Mouse (Mus musculus): Measurements from ENCODE around the gene Ccser1. TPM values are rescaled to one million over a fixed set of nuclear protein-coding genes. Genes with fewer than 3 reads are reported as not detected.

The Ccser1 gene
- polyA plus RNA-seq, 1 experiment from 2014 or later: 5.0 TPM

DNA sequence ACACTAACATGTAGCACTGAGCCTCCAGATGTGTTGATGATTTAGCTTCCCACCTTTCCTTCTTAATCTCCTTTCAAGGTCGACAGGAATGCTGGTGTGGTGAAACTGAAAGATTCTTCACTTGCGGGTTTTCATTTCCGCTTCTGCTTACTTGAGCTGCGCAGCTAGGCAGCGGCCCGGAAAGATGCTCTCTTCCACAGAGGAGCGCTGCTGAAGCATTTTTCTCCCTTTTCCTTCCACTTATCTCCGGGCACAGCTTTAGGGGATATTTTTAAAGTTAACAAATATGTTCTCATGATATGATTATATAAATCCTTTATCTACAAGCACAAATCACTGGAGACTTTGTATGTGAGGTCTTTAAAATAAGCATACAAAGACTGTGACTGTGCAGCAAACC, 587.0 kb downstream of the Ccser1 start:
- Histone ChIP-seq H3K4me2 (replicated peaks) (no peak overlapping the region), H3K9me3 (no peaks in the 10 kb centered on the region), H3K4me3 (no peak overlapping the region), H3K9ac (no peak overlapping the region), H3K27me3 (no peaks in the 10 kb centered on the region), H3K27ac (no peak overlapping the region), H3K36me3 (no peaks in the 10 kb centered on the region), H3K4me1 (no peaks in the 10 kb centered on the region)
- ATAC-seq (ENCODE audit: insufficient number of reproducible peaks, insufficient read depth, low FRiP score, low TSS enrichment): no peak
- WGBS: 78% methylated on average over 8 of the region's 8 CpGs

DNA sequence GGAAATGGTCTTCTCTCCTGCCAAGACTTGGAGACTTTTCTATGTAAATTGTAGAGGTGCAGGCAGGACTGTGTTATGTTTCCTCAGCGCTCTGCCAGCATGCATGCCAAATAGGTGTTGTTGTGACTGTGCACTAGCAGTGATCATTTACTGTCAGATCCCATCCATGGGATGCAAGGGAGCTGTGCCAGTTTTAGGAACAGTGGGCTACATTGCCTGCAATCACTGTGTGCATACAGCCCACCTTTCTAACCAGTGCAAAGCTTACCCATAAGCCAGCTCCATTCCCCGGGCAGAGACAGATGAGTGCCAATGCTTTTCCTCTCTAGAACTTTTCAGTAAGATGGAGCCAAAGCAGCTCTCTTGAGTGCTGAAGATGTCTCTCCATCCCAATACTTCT, 606.6 kb downstream of the Ccser1 start:
- Histone ChIP-seq H3K4me3 (no peak overlapping the region), H3K36me3 (no peaks in the 10 kb centered on the region), H3K9ac (no peak overlapping the region), H3K4me1 (no peaks in the 10 kb centered on the region), H3K27ac (no peak overlapping the region), H3K4me2 (replicated peaks) (no peak overlapping the region), H3K9me3 (no peaks in the 10 kb centered on the region), H3K27me3 (no peaks in the 10 kb centered on the region)
- 85% methylated on average over 2 of the region's 2 CpGs for WGBS
- ATAC-seq (ENCODE audit: insufficient number of reproducible peaks, insufficient read depth, low FRiP score, low TSS enrichment): no peak

DNA sequence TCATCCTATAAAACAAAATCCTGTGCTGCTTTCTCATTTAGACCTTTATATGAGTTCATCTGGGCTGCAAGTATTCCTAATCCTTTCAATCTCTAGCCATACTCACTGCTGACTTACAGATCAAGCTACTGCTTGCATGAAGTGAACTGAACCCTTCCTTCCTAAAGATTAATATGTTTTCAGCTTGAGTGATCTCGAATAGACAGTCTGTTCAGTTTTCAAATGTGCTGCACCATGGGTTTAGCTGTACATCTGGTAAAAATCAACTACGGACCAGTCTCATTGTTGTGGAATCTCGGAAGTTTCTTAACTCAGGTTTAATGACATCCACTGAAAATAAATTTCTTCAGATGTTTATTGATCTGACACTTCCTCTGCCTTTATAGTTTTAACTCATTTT, 620.8 kb downstream of the Ccser1 start:
- H3K4me1 ChIP-seq: no peaks in the 10 kb centered on the region
- H3K9me3 ChIP-seq: no peaks in the 10 kb centered on the region
- no peaks in the 10 kb centered on the region for H3K27me3 ChIP-seq
- no peak overlapping the region for H3K4me2 ChIP-seq (replicated peaks)
- H3K4me3 ChIP-seq: no peak overlapping the region
- ATAC-seq (ENCODE audit: insufficient number of reproducible peaks, insufficient read depth, low FRiP score, low TSS enrichment): no peak
- H3K9ac ChIP-seq: no peak overlapping the region
- WGBS: 32% methylated on average over 3 of the region's 3 CpGs
- no peak overlapping the region for H3K27ac ChIP-seq
- H3K36me3 ChIP-seq: no peaks in the 10 kb centered on the region

DNA sequence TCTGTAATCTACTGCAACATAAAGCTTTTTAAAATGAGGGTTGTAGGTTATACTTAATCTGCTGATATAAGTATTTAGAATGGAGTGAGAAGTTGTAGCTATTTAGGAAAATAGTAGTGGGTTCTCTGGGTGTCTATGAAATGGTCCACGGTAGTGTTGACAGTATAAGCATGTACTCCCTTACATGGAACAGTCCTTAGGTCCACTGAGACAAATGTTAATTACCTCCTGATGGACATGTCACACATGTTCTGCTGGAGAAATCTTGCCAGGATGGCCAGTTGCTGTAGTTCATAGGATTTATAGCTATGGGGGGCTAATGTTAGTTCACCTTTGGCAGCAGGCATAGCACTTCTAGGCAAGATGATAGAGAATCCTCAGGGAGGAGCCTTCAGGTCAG, 625.4 kb downstream of the Ccser1 start:
- Histone ChIP-seq H3K27ac (no peak overlapping the region), H3K36me3 (no peaks in the 10 kb centered on the region), H3K27me3 (no peaks in the 10 kb centered on the region), H3K9ac (no peak overlapping the region), H3K4me1 (no peaks in the 10 kb centered on the region), H3K4me3 (no peak overlapping the region), H3K9me3 (no peaks in the 10 kb centered on the region), H3K4me2 (replicated peaks) (no peak overlapping the region)
- no peak for ATAC-seq (ENCODE audit: insufficient number of reproducible peaks, insufficient read depth, low FRiP score, low TSS enrichment)
- WGBS: 82% methylated on average over 1 of the region's 1 CpGs

DNA sequence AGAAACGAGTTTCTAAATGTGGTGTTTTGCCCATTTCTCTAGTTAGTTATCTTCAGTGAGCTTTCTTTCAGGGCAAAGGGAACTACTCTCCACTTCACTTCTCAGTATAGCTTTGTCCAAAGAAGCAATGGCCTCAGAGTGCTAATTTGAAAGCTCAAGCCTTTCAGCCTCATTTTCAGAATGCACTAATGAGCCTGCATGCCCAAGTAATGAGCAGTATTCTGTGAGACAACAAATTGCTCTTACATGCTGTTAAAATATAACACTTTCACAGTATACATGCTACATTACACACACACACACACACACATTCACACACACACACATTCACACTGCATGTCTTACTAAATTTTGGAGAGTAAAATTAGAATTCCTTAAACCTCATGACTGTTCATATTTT, 637.6 kb downstream of the Ccser1 start:
- no peak for ATAC-seq (ENCODE audit: insufficient number of reproducible peaks, insufficient read depth, low FRiP score, low TSS enrichment)
- 70% methylated on average over 1 of the region's 1 CpGs for WGBS
- Histone ChIP-seq H3K4me2 (replicated peaks) (no peak overlapping the region), H3K27ac (no peak overlapping the region), H3K36me3 (no peaks in the 10 kb centered on the region), H3K4me3 (no peak overlapping the region), H3K9me3 (no peaks in the 10 kb centered on the region), H3K27me3 (no peaks in the 10 kb centered on the region), H3K9ac (no peak overlapping the region), H3K4me1 (no peaks in the 10 kb centered on the region)

DNA sequence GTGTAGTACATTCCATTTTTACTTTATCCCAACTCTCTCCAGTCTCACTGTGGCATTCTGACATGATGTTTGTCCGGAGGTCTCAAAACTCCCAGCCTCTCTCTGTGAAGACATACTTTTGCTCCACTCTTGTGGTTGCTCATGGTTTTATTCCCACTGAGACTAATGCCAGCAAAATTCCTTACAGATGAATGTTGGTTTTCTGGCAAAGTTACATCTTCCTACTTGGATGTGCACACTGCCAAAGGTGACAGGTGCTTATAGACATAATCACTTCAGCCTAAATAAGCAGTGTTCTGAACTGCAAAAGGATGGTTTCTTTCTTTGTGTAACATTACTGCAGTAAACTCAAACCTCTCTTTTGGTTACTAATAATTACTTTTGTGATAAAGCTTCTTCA, 696.2 kb downstream of the Ccser1 start:
- no peak overlapping the region for H3K4me3 ChIP-seq
- no peak overlapping the region for H3K4me2 ChIP-seq (replicated peaks)
- H3K27me3 ChIP-seq: no peaks in the 10 kb centered on the region
- H3K36me3 ChIP-seq: no peaks in the 10 kb centered on the region
- ATAC-seq (ENCODE audit: insufficient number of reproducible peaks, insufficient read depth, low FRiP score, low TSS enrichment): no peak
- WGBS: 75% methylated on average over 1 of the region's 1 CpGs
- no peaks in the 10 kb centered on the region for H3K9me3 ChIP-seq
- H3K27ac ChIP-seq: no peak overlapping the region
- no peak overlapping the region for H3K9ac ChIP-seq
- no peaks in the 10 kb centered on the region for H3K4me1 ChIP-seq

DNA sequence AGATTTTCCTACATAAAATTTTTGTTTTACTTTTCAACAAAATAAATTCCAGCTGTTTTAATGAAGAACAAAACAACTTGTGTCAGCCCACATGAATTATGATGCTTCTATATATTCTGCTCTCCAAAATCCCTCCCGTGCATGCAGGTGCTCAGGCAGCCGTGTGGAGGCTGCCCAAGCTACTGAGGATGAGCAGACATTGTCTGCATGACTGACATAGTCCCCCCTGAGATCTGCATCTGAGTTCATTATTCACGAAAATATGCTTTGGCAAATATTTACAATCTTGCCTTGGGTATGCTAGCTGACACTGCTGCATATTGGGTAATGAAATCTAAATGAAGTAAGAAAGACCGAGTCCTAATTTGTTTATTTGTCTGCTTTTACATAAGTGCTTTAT, 718.1 kb downstream of the Ccser1 start:
- Histone ChIP-seq H3K9me3 (no peaks in the 10 kb centered on the region), H3K4me2 (replicated peaks) (no peak overlapping the region), H3K9ac (no peak overlapping the region), H3K4me3 (no peak overlapping the region), H3K27me3 (no peaks in the 10 kb centered on the region), H3K36me3 (no peaks in the 10 kb centered on the region), H3K4me1 (no peaks in the 10 kb centered on the region), H3K27ac (no peak overlapping the region)
- WGBS: 66% methylated on average over 4 of the region's 4 CpGs
- ATAC-seq (ENCODE audit: insufficient number of reproducible peaks, insufficient read depth, low FRiP score, low TSS enrichment): no peak

DNA sequence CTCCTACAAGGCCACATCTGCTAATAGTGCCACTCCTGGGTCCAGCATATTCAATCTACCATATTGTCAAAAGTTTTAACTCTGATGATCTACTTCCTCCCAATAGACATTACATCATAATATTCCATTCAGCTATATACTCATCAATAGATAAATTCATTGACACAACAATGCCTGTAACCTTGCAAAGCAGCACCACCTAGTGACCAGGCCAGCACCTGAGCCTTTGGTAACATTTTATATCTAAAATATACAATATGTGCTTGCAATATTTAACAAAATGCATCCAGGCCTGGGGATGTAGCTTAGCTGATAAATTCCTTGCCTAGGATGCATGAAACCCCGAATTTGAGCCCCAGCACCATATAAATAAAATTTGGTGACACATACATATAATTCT, 722.6 kb downstream of the Ccser1 start:
- no peak overlapping the region for H3K4me3 ChIP-seq
- no peaks in the 10 kb centered on the region for H3K36me3 ChIP-seq
- ATAC-seq (ENCODE audit: insufficient number of reproducible peaks, insufficient read depth, low FRiP score, low TSS enrichment): no peak
- H3K27ac ChIP-seq: no peak overlapping the region
- H3K4me1 ChIP-seq: no peaks in the 10 kb centered on the region
- no peaks in the 10 kb centered on the region for H3K9me3 ChIP-seq
- WGBS: 15% methylated on average over 1 of the region's 1 CpGs
- no peak overlapping the region for H3K4me2 ChIP-seq (replicated peaks)
- H3K9ac ChIP-seq: no peak overlapping the region
- no peaks in the 10 kb centered on the region for H3K27me3 ChIP-seq

DNA sequence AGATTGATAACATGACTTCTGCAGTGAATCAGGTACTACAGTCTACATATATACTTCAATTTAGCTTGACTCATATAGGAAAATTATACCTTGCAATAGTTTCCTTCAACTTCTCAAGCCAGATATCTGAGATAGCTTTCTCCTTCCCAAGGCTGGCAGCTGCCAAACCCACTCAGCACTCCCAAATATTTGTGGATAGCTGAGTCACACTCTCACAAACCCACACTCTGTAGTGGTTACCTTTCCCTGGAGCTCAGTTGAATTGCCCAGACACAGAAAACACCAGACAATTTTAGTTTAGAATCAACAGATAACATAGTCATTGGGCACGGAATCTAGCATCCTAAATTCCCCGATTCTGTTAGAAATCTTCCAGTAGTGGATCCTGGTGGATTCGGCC, 732.8 kb downstream of the Ccser1 start:
- Histone ChIP-seq H3K36me3 (no peaks in the 10 kb centered on the region), H3K27me3 (no peaks in the 10 kb centered on the region), H3K4me1 (no peaks in the 10 kb centered on the region), H3K9me3 (no peaks in the 10 kb centered on the region), H3K4me2 (replicated peaks) (no peak overlapping the region), H3K9ac (no peak overlapping the region), H3K4me3 (no peak overlapping the region), H3K27ac (no peak overlapping the region)
- ATAC-seq (ENCODE audit: insufficient number of reproducible peaks, insufficient read depth, low FRiP score, low TSS enrichment): no peak
- 89% methylated on average over 3 of the region's 3 CpGs for WGBS

DNA sequence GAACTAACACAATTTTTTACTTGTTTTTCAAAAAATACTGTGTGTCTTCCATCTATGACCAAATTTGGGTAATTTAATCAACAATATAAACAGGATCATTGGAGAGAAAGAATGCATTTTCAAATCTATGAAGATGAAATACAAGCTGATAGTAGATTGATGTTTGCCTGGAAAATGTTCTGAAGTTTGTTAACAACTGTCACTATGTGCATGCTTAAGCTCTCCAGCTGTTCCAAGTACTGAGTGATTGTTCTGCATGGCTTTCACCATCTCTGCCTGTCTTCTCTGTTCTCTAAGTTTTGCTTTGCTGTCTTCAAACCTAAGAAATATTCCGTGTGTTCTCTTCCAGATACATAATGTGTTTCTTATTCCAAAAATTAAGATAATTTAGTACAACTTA, 751.5 kb downstream of the Ccser1 start:
- 78% methylated on average over 1 of the region's 1 CpGs for WGBS
- ATAC-seq (ENCODE audit: insufficient number of reproducible peaks, insufficient read depth, low FRiP score, low TSS enrichment): no peak
- no peaks in the 10 kb centered on the region for H3K9me3 ChIP-seq

DNA sequence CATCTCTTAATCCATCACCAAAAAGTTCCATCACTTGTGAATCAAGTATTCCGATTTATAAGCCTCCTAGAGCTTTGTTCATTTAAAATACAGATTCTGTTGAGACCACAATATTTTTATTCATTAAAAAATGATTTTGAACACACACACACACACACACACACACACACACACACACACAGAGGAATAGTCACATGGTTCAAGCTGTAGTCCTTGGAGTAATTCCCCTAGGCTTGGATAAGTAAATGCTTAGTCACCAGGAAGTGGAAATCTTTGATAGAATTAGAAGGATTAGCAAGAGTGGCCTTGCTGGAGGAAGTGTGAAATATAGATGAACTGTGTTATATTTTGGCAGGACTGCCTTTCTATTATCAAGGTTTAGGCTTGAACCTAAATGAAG, 756.5 kb downstream of the Ccser1 start:
- 90% methylated on average over 1 of the region's 1 CpGs for WGBS
- Histone ChIP-seq H3K9ac (no peak overlapping the region), H3K27ac (no peak overlapping the region), H3K4me3 (no peak overlapping the region), H3K9me3 (no peaks in the 10 kb centered on the region), H3K27me3 (no peaks in the 10 kb centered on the region), H3K4me1 (no peaks in the 10 kb centered on the region), H3K36me3 (no peaks in the 10 kb centered on the region), H3K4me2 (replicated peaks) (no peak overlapping the region)
- no peak for ATAC-seq (ENCODE audit: insufficient number of reproducible peaks, insufficient read depth, low FRiP score, low TSS enrichment)

More for the DNA sequence above, 751.5 kb downstream of the Ccser1 start:
- no peaks in the 10 kb centered on the region for H3K36me3 ChIP-seq
- no peaks in the 10 kb centered on the region for H3K4me1 ChIP-seq
- H3K9ac ChIP-seq: no peak overlapping the region
- H3K27ac ChIP-seq: no peak overlapping the region
- H3K4me2 ChIP-seq (replicated peaks): no peak overlapping the region
- H3K4me3 ChIP-seq: no peak overlapping the region
- H3K27me3 ChIP-seq: no peaks in the 10 kb centered on the region

DNA sequence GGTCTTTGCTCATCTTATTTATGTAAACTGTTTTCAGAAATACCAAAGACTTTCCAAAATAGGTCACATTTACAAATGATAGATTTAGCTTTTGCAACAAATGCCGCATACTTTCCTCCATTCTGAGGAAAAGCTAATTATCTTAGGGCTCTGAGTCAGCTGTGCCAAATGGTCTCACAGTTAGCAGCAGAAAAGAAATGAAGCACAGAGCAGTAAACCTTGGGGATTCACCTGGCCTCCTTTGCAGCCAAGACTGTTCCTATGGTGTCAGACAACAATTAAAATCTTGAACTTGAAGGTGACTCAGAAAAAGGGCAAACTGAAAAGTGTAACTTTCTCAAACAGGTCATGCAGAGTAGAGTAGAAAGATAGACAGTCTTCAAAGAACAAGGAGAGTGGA, 759.1 kb downstream of the Ccser1 start:
- 92% methylated on average over 1 of the region's 1 CpGs for WGBS
- no peak overlapping the region for H3K4me2 ChIP-seq (replicated peaks)
- H3K27ac ChIP-seq: no peak overlapping the region
- H3K9ac ChIP-seq: no peak overlapping the region
- no peaks in the 10 kb centered on the region for H3K4me1 ChIP-seq
- H3K9me3 ChIP-seq: no peaks in the 10 kb centered on the region
- H3K27me3 ChIP-seq: no peaks in the 10 kb centered on the region
- H3K36me3 ChIP-seq: no peaks in the 10 kb centered on the region
- no peak overlapping the region for H3K4me3 ChIP-seq
- ATAC-seq (ENCODE audit: insufficient number of reproducible peaks, insufficient read depth, low FRiP score, low TSS enrichment): no peak

DNA sequence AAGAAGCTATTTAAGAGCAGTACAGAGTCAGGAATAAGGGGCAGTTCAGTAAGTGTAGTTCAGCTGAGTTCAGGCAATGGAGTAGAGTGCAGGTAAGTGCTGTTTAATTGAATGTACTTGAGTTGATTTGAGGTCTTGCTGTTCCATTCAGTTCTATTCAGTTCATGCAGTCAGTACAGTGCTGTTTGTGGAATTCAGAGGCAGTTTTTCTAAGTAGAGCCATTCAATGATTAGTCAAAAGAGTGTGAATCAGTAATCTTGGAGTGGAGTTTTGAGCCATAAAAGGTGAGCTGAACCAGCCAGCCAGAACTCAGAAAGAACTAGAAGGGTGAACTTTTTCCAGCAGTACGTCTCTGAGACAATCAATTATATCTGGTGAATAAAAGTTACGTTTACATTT, 773.6 kb downstream of the Ccser1 start:
- H3K36me3 ChIP-seq: no peaks in the 10 kb centered on the region
- H3K9me3 ChIP-seq: no peaks in the 10 kb centered on the region
- no peak overlapping the region for H3K27ac ChIP-seq
- no peak for ATAC-seq (ENCODE audit: insufficient number of reproducible peaks, insufficient read depth, low FRiP score, low TSS enrichment)
- H3K4me3 ChIP-seq: no peak overlapping the region
- H3K27me3 ChIP-seq: no peaks in the 10 kb centered on the region
- H3K4me1 ChIP-seq: no peaks in the 10 kb centered on the region
- H3K9ac ChIP-seq: no peak overlapping the region
- WGBS: 85% methylated on average over 2 of the region's 2 CpGs
- H3K4me2 ChIP-seq (replicated peaks): no peak overlapping the region

Measured in embryonic facial prominence, embryonic 12.5 days (tissue).